Mouse (Mus musculus): ENCODE measurements around the gene Pxylp1. TPM values are rescaled to one million over a fixed set of nuclear protein-coding genes. Genes with fewer than 3 reads are reported as not detected.

Pxylp1 gene
- total and polyA plus RNA-seq, 3 experiments, result 7.8 to 10.1 (median 8.3) TPM

DNA sequence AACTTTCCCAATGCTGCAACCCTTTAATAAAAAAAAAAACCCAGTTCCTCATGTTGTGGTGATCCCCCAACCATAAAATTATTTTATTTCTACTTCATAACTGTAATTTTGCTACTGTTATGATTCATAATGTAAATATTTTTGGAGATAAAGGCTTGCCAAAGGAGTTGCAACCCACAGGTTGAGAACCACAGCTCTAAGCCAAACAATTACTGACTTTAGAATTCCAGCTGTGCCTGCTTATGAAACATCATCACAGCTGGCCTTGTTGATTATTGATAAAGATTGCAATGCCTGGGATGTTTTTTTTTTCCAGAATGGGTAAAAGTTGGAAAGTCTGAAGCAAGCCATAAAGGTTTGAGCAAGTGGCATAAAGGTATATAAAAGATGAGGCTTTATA lies 6.5 kb upstream of the Pxylp1 start:
- dilution Hi-C loops (cut with MboI; ENCODE audit: extremely low pct_ligation_motif_present, extremely low pct_unique_long_range_greater_than_20kb, low sequenced_read_pairs), result no loop called here
- Histone ChIP-seq H3K36me3 (replicated peaks in 1 of 2; ENCODE audit: control insufficient read depth in 1 of 2, insufficient read depth in 1 of 2, low read length in 1 of 2) (no peaks in the 10 kb centered on the region), H3K4me2 (ENCODE audit: insufficient read depth, low read depth, poor library complexity, severe bottlenecking) (no peak overlapping the region), H3K4me3 (replicated peaks in 1 of 3; ENCODE audit: low read depth in 2 of 3, low read length in 2 of 3, poor library complexity in 1 of 3) (no peak overlapping the region), H3K4me1 (ENCODE audit: control insufficient read depth in 1 of 2, insufficient read depth in 2 of 2) (peaks cover 6 to 29% of the 10 kb centered on the region in 2 experiments), H3K9ac (ENCODE audit: insufficient read depth, low read depth) (no peak overlapping the region), H3K27me3 (replicated peaks) (no peaks in the 10 kb centered on the region), H3K79me2 (replicated peaks; ENCODE audit: control insufficient read depth, extremely low read depth, insufficient read depth, poor library complexity, severe bottlenecking) (no peaks in the 10 kb centered on the region), H3K27ac (ENCODE audit: insufficient read depth, low read depth) (no peak overlapping the region), H3K9me3 (replicated peaks; ENCODE audit: low read length) (peaks cover 6% of the 10 kb centered on the region)
- no peak for DNase-seq (ENCODE audit: extremely low read depth)
- in situ Hi-C loops (cut with MboI; ENCODE audit: low pct_ligation_motif_present, low pct_unique_long_range_greater_than_20kb, low sequenced_read_pairs), result no loop called here
- TF ChIP-seq ZMIZ1 (IDR thresholded peaks at IDR 0.05; ENCODE audit: low read depth, low read length), result no peak
- TF ChIP-seq TBP (conservative IDR thresholded peaks at IDR 0.05; ENCODE audit: low read depth, low read length), result no peak
- TF ChIP-seq ZKSCAN1 (IDR thresholded peaks at IDR 0.05; ENCODE audit: borderline replicate concordance, low read depth, low read length), result no peak
- TF ChIP-seq POLR2AphosphoS2 (IDR thresholded peaks at IDR 0.05; ENCODE audit: low read depth, low read length), result no peak

DNA sequence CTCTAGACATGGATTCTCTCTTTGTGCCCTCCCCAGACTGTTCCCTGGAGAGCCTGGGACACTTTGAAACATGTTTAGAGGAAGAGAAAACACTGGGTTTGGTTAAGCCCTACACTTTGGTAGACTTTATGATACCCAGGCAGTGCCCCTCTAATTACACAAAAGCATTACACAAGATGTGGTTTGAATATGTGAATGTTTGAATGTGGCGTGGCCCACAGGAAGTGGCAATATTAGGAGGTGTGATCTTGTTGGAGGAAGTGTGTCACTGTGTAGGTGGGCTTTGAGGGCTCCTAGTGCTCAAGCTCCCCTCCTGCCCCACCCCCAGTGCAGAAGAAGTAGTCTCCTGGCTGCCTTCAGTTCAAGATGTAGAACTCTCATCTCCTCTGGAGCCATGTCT lies 4.2 kb upstream of the Pxylp1 start:
- in situ Hi-C loops (cut with MboI; ENCODE audit: low pct_ligation_motif_present, low pct_unique_long_range_greater_than_20kb, low sequenced_read_pairs), result no loop called here
- Histone ChIP-seq H3K79me2 (replicated peaks; ENCODE audit: control insufficient read depth, extremely low read depth, insufficient read depth, poor library complexity, severe bottlenecking) (no peaks in the 10 kb centered on the region), H3K4me2 (ENCODE audit: insufficient read depth, low read depth, poor library complexity, severe bottlenecking) (no peak overlapping the region), H3K4me1 (ENCODE audit: control insufficient read depth in 1 of 2, insufficient read depth in 2 of 2) (peaks cover 6 to 29% of the 10 kb centered on the region in 2 experiments), H3K9me3 (replicated peaks; ENCODE audit: low read length) (peaks cover 10% of the 10 kb centered on the region), H3K27me3 (replicated peaks) (peaks cover 2% of the 10 kb centered on the region), H3K4me3 (replicated peaks in 1 of 3; ENCODE audit: low read depth in 2 of 3, low read length in 2 of 3, poor library complexity in 1 of 3) (no peak overlapping the region), H3K27ac (ENCODE audit: insufficient read depth, low read depth) (no peak overlapping the region), H3K9ac (ENCODE audit: insufficient read depth, low read depth) (no peak overlapping the region), H3K36me3 (replicated peaks in 1 of 2; ENCODE audit: control insufficient read depth in 1 of 2, insufficient read depth in 1 of 2, low read length in 1 of 2) (no peaks in the 10 kb centered on the region)
- dilution Hi-C loops (cut with MboI; ENCODE audit: extremely low pct_ligation_motif_present, extremely low pct_unique_long_range_greater_than_20kb, low sequenced_read_pairs), result no loop called here
- TF ChIP-seq ELF1 (IDR thresholded peaks at IDR 0.05; ENCODE audit: low read depth, low read length) (no peak), NRF1 (IDR thresholded peaks at IDR 0.05; ENCODE audit: low read depth, low read length) (no peak), MEF2A (IDR thresholded peaks at IDR 0.05; ENCODE audit: borderline replicate concordance, low read depth, low read length) (no peak), RAD21 (IDR thresholded peaks at IDR 0.05; ENCODE audit: low read depth, low read length) (no peak)
- no peak for DNase-seq (ENCODE audit: extremely low read depth)

DNA sequence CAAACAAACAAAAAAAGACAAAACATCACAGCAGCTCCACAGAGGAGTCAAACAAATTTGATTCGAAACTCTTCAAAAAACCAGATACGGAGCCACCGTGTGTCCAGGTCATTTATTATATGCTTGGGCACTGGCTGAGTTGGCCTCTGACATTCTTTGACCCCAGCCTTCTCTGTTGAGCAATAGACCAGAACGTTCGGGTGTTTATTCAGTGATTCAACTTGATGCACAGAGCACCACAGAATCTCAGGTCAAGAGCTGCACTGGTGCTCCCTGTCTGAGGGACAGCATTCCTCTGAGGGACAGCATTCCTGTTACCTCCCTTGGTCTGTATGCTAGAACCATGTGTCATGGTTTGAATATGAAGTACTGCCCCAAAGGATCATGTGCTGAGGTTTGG lies 1.1 kb upstream of the Pxylp1 start:
- no peak overlapping the region for H3K4me2 ChIP-seq (ENCODE audit: insufficient read depth, low read depth, poor library complexity, severe bottlenecking)
- in situ Hi-C loops (cut with MboI; ENCODE audit: low pct_ligation_motif_present, low pct_unique_long_range_greater_than_20kb, low sequenced_read_pairs), result no loop called here

More for the DNA sequence above, 1.1 kb upstream of the Pxylp1 start:
- no peak overlapping the region for H3K27ac ChIP-seq (ENCODE audit: insufficient read depth, low read depth)
- no peak overlapping the region for H3K9ac ChIP-seq (ENCODE audit: insufficient read depth, low read depth)
- H3K4me1 ChIP-seq (ENCODE audit: control insufficient read depth in 1 of 2, insufficient read depth in 2 of 2), result peaks cover 0 to 13% of the 10 kb centered on the region in 2 experiments; a peak in 2 of 4 replicates
- H3K27me3 ChIP-seq (replicated peaks), result peaks cover 10% of the 10 kb centered on the region
- TF ChIP-seq ZC3H11A (IDR thresholded peaks at IDR 0.05; ENCODE audit: low read depth, low read length), result no peak
- no peak for TF ChIP-seq CTCF (conservative IDR thresholded peaks at IDR 0.05 in 1 of 2, IDR thresholded peaks at IDR 0.05 in 1 of 2; ENCODE audit: low read depth in 2 of 2, low read length in 2 of 2)
- TF ChIP-seq E2F4 (IDR thresholded peaks at IDR 0.05; ENCODE audit: insufficient replicate concordance, low read depth, low read length), result no peak
- TF ChIP-seq TBP (conservative IDR thresholded peaks at IDR 0.05; ENCODE audit: low read depth, low read length), result no peak
- no peak for TF ChIP-seq ZNF384 (IDR thresholded peaks at IDR 0.05; ENCODE audit: low read depth, low read length)
- TF ChIP-seq POLR2AphosphoS2 (IDR thresholded peaks at IDR 0.05; ENCODE audit: low read depth, low read length), result no peak
- TF ChIP-seq ZMIZ1 (IDR thresholded peaks at IDR 0.05; ENCODE audit: low read depth, low read length), result no peak
- no peak for TF ChIP-seq ELF1 (IDR thresholded peaks at IDR 0.05; ENCODE audit: low read depth, low read length)
- no peak for TF ChIP-seq MAZ (IDR thresholded peaks at IDR 0.05; ENCODE audit: low read depth, low read length)
- no peak for TF ChIP-seq EP300 (IDR thresholded peaks at IDR 0.05; ENCODE audit: low read length)
- TF ChIP-seq JUND (conservative IDR thresholded peaks at IDR 0.05; ENCODE audit: low read depth, low read length), result no peak
- TF ChIP-seq NELFE (IDR thresholded peaks at IDR 0.05; ENCODE audit: low read depth, low read length), result no peak
- TF ChIP-seq ZKSCAN1 (IDR thresholded peaks at IDR 0.05; ENCODE audit: borderline replicate concordance, low read depth, low read length), result no peak
- TF ChIP-seq KAT2A (IDR thresholded peaks at IDR 0.05; ENCODE audit: insufficient replicate concordance, low read length), result no peak
- no peak for TF ChIP-seq SMC3 (IDR thresholded peaks at IDR 0.05; ENCODE audit: low read depth, low read length)
- TF ChIP-seq NRF1 (IDR thresholded peaks at IDR 0.05; ENCODE audit: low read depth, low read length), result no peak
- no peak overlapping the region for H3K4me3 ChIP-seq (replicated peaks in 1 of 3; ENCODE audit: low read depth in 2 of 3, low read length in 2 of 3, poor library complexity in 1 of 3)
- no peak for DNase-seq (ENCODE audit: extremely low read depth)
- peaks cover 10% of the 10 kb centered on the region for H3K9me3 ChIP-seq (replicated peaks; ENCODE audit: low read length)
- no peaks in the 10 kb centered on the region for H3K79me2 ChIP-seq (replicated peaks; ENCODE audit: control insufficient read depth, extremely low read depth, insufficient read depth, poor library complexity, severe bottlenecking)
- H3K36me3 ChIP-seq (replicated peaks in 1 of 2; ENCODE audit: control insufficient read depth in 1 of 2, insufficient read depth in 1 of 2, low read length in 1 of 2), result no peaks in the 10 kb centered on the region
- dilution Hi-C loops (cut with MboI; ENCODE audit: extremely low pct_ligation_motif_present, extremely low pct_unique_long_range_greater_than_20kb, low sequenced_read_pairs), result no loop called here
